Mouse (Mus musculus) kidney, adult 9 months (tissue): ENCODE results near the gene Desi2.
"Not testable (repeated sequence)": the region's sequence is repeated elsewhere in the genome, so short reads cannot be mapped to it uniquely, and the experiment has no call there.

ENCODE experiments used
- DNase-seq: peaks from one replicate; pipeline ENCODE4 v3.0.0; 2022

The Desi2 gene

DNA sequence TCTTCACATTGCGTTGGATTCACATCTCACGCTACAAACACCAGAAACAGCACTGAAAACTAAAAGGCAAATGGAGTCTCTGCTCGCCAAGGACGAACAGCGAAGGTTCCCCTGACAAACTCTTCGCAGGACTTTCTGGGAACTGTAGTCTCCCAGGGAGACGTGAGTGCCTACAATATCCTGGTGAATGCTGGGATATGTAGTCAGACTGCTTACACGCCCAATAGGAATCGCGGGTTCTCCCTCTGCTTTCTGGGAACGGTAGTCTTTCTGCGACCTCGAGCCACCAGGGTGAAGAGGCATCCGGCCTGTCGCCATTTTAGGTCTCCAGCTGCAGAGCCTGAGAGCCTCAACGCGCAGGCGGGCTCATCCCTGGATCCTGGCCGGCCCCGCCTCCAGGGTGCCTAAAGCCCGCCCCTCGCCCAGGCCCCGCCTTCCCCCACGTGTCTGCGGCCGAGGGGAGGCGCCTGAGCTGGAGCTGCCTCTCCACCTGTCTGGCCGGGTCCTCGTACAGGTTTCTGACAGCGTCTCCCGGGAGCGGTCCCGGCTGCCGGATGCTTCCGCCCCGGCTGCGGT lies at the start of gene Desi2:
Gene Desi2 (plus strand): TSS at position 202 of the 576 bp plus-strand sequence.
- peak; percentile 100 for DNase-seq

DNA sequence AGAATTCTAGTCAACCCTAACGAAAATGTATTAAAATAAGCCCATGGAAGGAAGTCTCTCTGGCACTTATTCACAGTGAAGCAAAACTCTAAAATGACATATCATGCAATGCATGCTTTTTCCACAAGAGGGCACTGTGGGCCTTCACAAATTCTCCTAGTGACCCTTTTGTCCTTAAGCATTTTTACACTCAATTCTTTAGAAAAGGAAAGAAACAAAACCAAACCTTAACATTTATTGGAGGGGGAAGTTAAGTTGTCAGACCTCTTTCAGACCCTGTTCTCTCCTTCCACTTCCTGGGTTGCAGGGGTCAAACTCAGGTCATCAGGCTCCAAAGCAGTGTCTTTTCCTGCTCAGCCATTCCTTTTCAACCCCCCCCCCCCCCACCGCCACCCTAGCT lies 40.7 kb upstream of the Desi2 start:
- DNase-seq: peak; percentile 75

GRCm38 (mm10) chr1:178146915-178147314 lies 40.3 kb upstream of the Desi2 start:
- peak; percentile 5 for DNase-seq

DNA sequence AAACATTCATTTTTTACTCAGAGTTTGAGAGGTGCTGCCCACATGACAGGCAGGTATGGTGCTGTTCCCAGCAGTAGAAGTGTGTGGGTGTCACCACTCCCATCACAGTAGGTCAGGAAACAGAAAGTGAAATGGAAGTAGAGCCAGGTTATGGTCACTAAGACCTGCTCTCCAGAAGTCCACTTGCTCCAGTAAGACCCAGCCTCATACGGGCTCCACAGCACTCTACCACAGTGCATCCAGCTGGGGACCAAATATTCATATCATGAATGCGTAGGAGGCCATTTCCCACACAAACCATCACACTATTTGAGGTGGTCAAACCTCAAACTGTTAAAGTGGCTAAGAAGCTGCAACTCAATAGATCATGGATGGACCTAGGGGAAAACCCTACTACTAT lies 5.0 kb upstream of the Desi2 start:
- no peak for DNase-seq

DNA sequence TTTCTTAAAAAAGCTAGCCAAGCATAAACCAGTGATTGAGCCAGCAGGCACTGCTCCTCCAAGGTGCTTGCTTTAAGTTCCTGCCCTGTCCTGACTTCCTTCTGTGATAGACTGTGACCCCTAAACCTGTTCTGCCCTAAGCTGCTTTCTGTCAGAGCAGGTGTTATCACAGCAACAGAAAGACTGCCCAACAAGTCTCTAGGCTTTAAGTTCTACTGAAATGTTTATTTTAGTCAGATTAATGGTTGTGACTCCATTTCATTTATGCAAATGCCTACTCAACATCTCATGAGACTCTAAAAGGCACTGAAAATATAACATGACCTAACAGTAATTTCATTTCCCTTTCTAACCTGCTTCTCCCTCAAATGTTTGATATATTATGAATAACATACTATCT lies 1.6 kb upstream of the Desi2 start:
- DNase-seq: no peak

- DNase-seq: not testable (repeated sequence)
Measured at GRCm38 (mm10) chr1:178187810-178188209, 593 bp downstream of the Desi2 start.

DNA sequence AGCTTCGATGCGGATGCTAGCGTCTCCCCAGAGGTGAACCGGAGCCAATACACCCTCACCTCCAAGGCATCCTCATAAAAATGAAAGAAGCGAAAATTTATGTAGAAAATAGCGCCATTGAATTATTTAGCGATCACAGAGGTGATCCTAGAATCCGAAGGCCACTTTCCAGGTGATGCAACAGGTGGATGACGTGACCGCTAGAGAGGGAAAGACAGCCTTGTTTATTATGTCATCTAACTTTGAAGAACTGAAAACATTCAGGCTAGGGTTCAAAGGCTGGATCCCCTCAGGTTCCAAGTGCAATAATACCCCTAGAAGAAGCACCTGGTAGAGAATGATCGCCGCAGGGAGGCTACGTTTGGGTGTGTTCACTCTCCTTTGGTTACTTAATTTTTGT lies 1.2 kb downstream of the Desi2 start:
- peak; percentile 35 for DNase-seq

- peak; percentile 26 for DNase-seq
Measured at GRCm38 (mm10) chr1:178205701-178206325, 18.6 kb downstream of the Desi2 start.

DNA sequence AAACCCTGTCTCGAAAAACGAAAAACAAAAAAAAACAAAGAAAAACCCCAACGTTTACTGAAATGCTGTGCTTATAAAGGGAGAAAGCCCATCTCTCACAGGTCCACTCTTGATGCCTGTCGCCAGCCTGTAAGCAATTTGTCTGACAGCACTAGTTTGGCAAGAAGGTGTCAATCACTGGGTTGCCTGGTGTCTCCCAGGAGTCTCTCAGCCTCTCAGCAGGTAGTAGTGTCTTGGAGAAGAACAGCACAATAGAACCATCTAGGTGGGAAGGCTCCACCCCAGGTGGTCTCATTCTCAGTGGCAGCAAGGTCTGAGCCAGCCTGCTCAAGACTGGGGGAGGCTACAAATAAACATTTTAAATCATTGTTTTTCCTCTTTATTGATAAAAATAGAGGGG lies 20.6 kb downstream of the Desi2 start:
- DNase-seq: not testable (repeated sequence)

GRCm38 (mm10) chr1:178209966-178210365 lies 22.7 kb downstream of the Desi2 start:
- DNase-seq: no peak

GRCm38 (mm10) chr1:178217157-178217556 lies 29.9 kb downstream of the Desi2 start:
- no peak for DNase-seq

DNA sequence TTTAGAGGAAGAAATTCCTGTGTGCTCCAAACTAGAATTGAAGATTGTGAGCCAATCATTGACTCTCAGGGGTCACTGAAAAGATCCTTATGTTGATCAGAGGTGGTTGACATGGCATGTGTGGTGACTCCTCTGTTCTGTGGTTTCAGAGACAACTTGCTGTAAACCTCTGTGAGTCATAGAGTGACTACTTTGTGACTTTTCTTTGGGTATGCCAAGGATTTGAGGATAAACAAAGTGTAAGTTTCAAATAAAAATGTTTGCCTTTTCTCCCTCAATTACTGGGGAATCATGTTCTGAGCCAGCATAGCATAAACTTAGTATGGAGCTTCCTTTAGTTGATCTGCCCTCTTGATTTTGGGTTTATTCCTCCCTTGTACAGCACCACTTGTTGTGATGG lies 31.1 kb downstream of the Desi2 start:
- DNase-seq: no peak

DNA sequence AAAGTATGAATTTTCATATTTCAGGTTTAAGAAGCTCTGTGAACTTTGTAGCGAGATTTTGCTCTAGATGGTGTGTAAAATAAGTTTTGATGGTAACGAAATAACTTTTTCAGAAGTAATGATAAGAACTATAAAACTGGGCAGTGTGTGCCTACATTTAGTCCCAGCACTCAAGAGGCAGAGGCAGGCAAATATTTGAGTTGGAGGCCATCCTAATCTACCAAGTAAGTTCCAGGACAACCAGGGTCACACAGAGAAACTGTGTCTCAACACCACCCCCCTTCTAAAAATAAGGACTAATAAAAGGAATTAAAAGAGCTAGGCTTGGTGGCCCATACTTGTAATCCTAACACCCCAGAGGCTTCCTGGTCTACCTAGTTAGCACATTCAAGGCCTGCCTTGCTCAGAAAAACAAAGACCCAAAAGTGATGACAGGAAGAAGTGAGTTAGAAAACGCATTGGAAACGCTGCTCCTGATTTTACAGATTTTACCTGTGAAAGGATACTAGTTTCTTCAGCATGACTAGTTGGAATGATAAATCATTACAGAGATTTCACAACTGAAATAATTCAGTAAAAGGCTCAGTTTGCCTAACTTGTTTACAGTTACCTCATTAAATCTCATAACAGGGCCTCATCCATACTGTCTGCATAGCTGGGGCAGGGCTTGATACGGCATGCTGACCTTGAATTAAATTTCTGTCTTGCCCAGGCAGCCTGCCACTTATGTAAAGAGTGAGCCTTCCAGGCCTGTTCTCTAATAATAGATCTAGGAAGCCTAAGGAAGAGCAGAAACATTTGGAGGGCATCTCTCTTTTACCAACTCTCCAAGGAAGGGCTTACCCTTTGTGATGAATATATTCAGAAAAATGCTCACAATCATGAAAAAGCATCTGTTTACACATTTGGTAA lies 32.2 kb downstream of the Desi2 start:
- no peak for DNase-seq

- not testable (repeated sequence) for DNase-seq
Measured at GRCm38 (mm10) chr1:178228888-178229287, 41.7 kb downstream of the Desi2 start.

DNA sequence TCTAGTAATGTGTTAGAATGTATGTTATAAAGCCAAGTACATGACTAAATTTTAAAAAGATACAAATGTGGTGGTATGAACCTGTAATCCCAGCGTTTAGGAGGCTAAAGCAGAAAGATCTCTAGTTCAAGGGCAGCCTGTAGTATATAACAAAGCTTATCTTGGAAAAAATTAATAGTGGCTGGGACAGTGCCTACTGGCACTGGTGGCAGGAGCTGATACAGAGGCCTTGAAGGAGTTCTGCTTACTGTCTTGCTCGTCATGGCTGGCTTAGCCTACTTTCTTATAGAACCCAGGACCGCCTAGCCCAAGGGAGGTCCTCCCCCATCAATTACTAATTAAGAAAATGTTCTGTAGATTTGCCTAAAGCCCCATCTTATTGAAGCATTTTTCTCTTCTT lies 46.9 kb downstream of the Desi2 start:
- no peak for DNase-seq

GRCm38 (mm10) chr1:178235919-178236466 lies 48.8 kb downstream of the Desi2 start:
- no peak for DNase-seq

GRCm38 (mm10) chr1:178238676-178239075 lies 51.5 kb downstream of the Desi2 start:
- DNase-seq: no peak

- DNase-seq: peak; percentile 17
Measured at GRCm38 (mm10) chr1:178241884-178242508, 54.8 kb downstream of the Desi2 start.

DNA sequence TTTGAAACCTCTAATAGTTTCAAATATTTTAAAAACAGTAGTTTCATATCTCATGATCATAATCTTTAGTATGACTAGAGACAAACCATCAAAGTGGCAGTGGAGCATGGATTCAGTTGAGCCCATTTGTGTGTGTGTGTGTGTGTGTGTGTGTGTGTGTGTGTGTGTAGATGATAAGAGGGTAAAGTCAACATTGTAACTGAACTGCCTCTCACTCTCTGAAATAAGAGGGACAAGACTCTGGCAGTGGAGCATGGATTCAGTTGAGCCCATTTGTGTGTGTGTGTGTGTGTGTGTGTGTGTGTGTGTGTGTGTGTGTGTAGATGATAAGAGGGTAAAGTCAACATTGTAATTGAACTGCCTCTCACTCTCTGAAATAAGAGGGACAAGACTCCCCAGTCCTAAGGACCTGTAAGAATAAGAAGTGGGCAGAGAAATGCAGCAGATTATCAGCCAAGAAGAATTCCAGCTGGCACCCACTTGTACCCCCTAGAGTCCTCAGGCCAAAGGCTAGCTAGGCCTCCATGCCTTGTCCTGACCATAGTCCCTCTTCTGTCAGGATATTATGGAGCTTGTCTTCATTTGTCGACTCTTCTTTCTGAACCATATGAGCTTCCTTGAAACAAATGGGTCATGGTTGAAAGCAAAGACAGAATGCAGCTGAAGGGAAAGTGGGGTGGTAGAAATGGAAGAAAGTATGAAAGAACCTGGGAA lies 61.0 kb downstream of the Desi2 start:
- no peak for DNase-seq

GRCm38 (mm10) chr1:178254598-178254997 lies 67.4 kb downstream of the Desi2 start:
- DNase-seq: no peak

DNA sequence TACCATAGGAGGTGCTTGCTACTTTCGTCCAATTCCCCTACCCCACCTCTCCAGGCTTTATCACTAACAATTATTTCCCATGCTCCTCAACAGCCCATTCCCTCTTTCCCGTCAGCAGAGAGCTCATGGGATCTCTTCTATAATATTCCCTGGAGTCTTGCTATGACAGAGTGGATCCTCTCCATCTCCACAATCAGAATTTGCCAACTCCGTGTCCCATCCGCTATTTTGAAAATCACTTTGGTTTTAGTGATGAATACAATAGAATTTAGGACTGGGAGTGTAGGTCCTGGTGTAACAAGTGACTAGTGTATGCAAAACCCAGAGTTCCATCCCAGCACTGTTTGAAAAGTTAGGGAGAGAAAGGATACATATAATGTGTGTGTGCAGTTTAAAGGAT lies 69.1 kb downstream of the Desi2 start:
- no peak for DNase-seq

DNA sequence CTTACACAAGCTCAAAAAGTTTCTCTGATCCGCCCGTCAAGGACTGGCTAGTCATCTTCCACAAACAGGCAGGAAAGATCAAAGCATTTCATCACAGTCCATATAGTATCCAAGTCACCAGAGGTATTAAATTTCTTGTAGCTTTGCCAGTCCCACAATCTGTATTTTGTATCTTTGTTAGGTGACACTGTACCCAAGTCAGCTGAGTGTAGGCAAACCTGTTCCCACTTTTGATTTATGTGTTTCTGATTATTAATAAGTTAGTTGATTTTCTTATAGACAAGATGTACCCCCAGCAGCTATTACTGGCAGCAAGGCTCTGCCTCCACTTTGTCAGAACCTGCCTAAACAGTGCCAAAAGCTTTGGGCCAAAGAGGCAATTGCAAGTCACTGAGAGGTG lies 71.6 kb downstream of the Desi2 start:
- DNase-seq: no peak
